ENCODE assay signal across 8 mouse cellular contexts in genomic region chr2:121954971-121955656, GRCm38 (mm10). TPM values are rescaled to one million over a fixed set of nuclear protein-coding genes. Genes with fewer than 3 reads are reported as not detected.
DNase-seq lines count a peak whose midpoint lies in the region; ATAC-seq and TF ChIP-seq lines count a peak whose summit lies in the region.

No protein-coding gene starts in this region.

- peak overlapping the region; percentile 83 for H3K4me2 ChIP-seq in heart, embryonic 14.5 days (ENCODE audit: low read length)
- peak overlapping the region; percentile 70 for H3K4me2 ChIP-seq in stomach, embryonic 16.5 days (ENCODE audit: low read depth, low read length)

- peak overlapping the region; percentile 98 for H3K9ac ChIP-seq in heart, embryonic 14.5 days (ENCODE audit: low read length)
- peak overlapping the region; percentile 86 for H3K9ac ChIP-seq in liver, adult 2 months (ENCODE audit: low read depth, low read length)
- H3K9ac ChIP-seq in stomach, embryonic 16.5 days (ENCODE audit: low read length) = peak overlapping the region; percentile 97

- no peak for ATAC-seq in heart, embryonic 14.5 days (ENCODE audit: insufficient number of reproducible peaks, insufficient read depth, low FRiP score, low read depth)
- no peak for ATAC-seq in stomach, embryonic 16.5 days (ENCODE audit: insufficient read depth, low FRiP score)

- peaks cover 6% of the 10 kb centered on the region; the same call in 1 of the 2 replicates for H3K4me1 ChIP-seq in kidney, adult 2 months (ENCODE audit: control insufficient read depth, insufficient read depth, low read length)
- H3K4me1 ChIP-seq in heart, embryonic 14.5 days (ENCODE audit: control insufficient read depth in 2 of 2, insufficient read depth in 2 of 2, low read length in 2 of 2) = peaks cover 0 to 13% of the 10 kb centered on the region in 2 experiments; a peak in 2 of 4 replicates
- peaks cover 10% of the 10 kb centered on the region; the same call in 1 of the 2 replicates for H3K4me1 ChIP-seq in liver, adult 2 months (ENCODE audit: control insufficient read depth, insufficient read depth, low read length)
- H3K4me1 ChIP-seq in stomach, embryonic 16.5 days (ENCODE audit: control insufficient read depth, insufficient read depth, low read length) = peaks cover 15% of the 10 kb centered on the region

- H3K27ac ChIP-seq in kidney, adult 2 months (ENCODE audit: insufficient read depth, low read depth, low read length) = peak overlapping the region; percentile 83; the same call in 1 of the 2 replicates
- H3K27ac ChIP-seq in heart, embryonic 14.5 days (replicated peaks in 1 of 2; ENCODE audit: control insufficient read depth in 1 of 2, insufficient read depth in 1 of 2, low read depth in 2 of 2, low read length in 2 of 2) = peak overlapping the region; percentile 81 to 97
- peak overlapping the region; percentile 45 for H3K27ac ChIP-seq in liver, adult 2 months (replicated peaks; ENCODE audit: insufficient read depth, low read depth, low read length)
- peak overlapping the region; percentile 97 for H3K27ac ChIP-seq in stomach, embryonic 16.5 days (ENCODE audit: low read length)

- H3K36me3 ChIP-seq in kidney, adult 2 months (ENCODE audit: control insufficient read depth, insufficient read depth, low read length) = no peaks in the 10 kb centered on the region
- H3K36me3 ChIP-seq in heart, embryonic 14.5 days (ENCODE audit: control insufficient read depth, insufficient read depth, low read length) = peaks cover 6% of the 10 kb centered on the region
- H3K36me3 ChIP-seq in liver, adult 2 months (ENCODE audit: control insufficient read depth, insufficient read depth, low read length) = no peaks in the 10 kb centered on the region
- no peaks in the 10 kb centered on the region for H3K36me3 ChIP-seq in stomach, embryonic 16.5 days (ENCODE audit: control insufficient read depth, insufficient read depth, low read length)

- no peaks in the 10 kb centered on the region for H3K9me3 ChIP-seq in heart, embryonic 14.5 days (ENCODE audit: control insufficient read depth, low read length)
- no peaks in the 10 kb centered on the region for H3K9me3 ChIP-seq in stomach, embryonic 16.5 days (replicated peaks; ENCODE audit: control insufficient read depth, low read length)

- no peak for TF ChIP-seq POLR2A in kidney, adult 2 months (IDR thresholded peaks at IDR 0.05; ENCODE audit: low read depth, low read length)
- no peak for TF ChIP-seq POLR2A in liver, adult 2 months (IDR thresholded peaks at IDR 0.05; ENCODE audit: extremely low read depth, insufficient read depth, low read length)

- H3K27me3 ChIP-seq in kidney, adult 2 months (replicated peaks; ENCODE audit: control insufficient read depth, insufficient read depth, low read length) = no peaks in the 10 kb centered on the region
- no peaks in the 10 kb centered on the region for H3K27me3 ChIP-seq in heart, embryonic 14.5 days (ENCODE audit: control insufficient read depth, insufficient read depth, low read length)
- no peaks in the 10 kb centered on the region for H3K27me3 ChIP-seq in liver, adult 2 months (ENCODE audit: control insufficient read depth, insufficient read depth, low read length)
- no peaks in the 10 kb centered on the region for H3K27me3 ChIP-seq in stomach, embryonic 16.5 days (ENCODE audit: control insufficient read depth, insufficient read depth, low read length)

- DNase-seq in kidney, adult 2 months = no peak
- DNase-seq in kidney, adult 18-20 months = no peak
- peak; percentile 20 for DNase-seq in c-Kit-positive CD71-negative TER-119-negative erythroid progenitor cells, embryonic 14.5 days (ENCODE audit: low read depth)
- DNase-seq in liver, adult 2 months (ENCODE audit: extremely low read depth, low read depth, low spot score) = peak; percentile 31
- no peak for DNase-seq in layer of hippocampus, postnatal 14 days (ENCODE audit: low spot score in 2 of 2)
- DNase-seq in layer of hippocampus, adult 11-12 months (ENCODE audit: low spot score) = no peak

- WGBS in kidney, adult 2 months = 16% methylated on average over 10 of the region's 10 CpGs
- 12% methylated on average over 10 of the region's 10 CpGs for WGBS in heart, embryonic 14.5 days
- WGBS in liver, adult 2 months = 9% methylated on average over 10 of the region's 10 CpGs
- WGBS in stomach, embryonic 16.5 days = 12% methylated on average over 10 of the region's 10 CpGs

- peak overlapping the region; percentile 99 for H3K4me3 ChIP-seq in kidney, adult 2 months (ENCODE audit: insufficient read depth, low read depth, low read length)
- H3K4me3 ChIP-seq in heart, embryonic 14.5 days (ENCODE audit: control insufficient read depth in 1 of 2, insufficient read depth in 1 of 2, low read depth in 1 of 2, low read length in 2 of 2) = peak overlapping the region; percentile 73 to 94
- H3K4me3 ChIP-seq in liver, adult 2 months (ENCODE audit: insufficient read depth, low read depth, low read length) = peak overlapping the region; percentile 66
- H3K4me3 ChIP-seq in stomach, embryonic 16.5 days (replicated peaks; ENCODE audit: low read length) = peak overlapping the region; percentile 98

- H3K79me2 ChIP-seq in liver, adult 2 months (ENCODE audit: control insufficient read depth, insufficient read depth, low read length) = peaks cover 3% of the 10 kb centered on the region; the same call in 1 of the 2 replicates

- no peak for TF ChIP-seq CTCF in kidney, adult 2 months (conservative IDR thresholded peaks at IDR 0.05; ENCODE audit: insufficient read depth, insufficient read length, low read depth, low read length)
- no peak for TF ChIP-seq CTCF in liver, adult 2 months (IDR thresholded peaks at IDR 0.05; ENCODE audit: low read depth, low read length)

RNA-seq across cellular contexts. Expression of gene Ctdspl2, which starts 0.7 kb away (rescaled TPM):
- 4.7 and 4.8 TPM in 2 replicates for polyA plus RNA-seq in kidney, adult 2 months (2012; rRNA removed)
- 35.7 and 40.1 TPM in 2 replicates for polyA plus RNA-seq in heart, embryonic 14.5 days (2014; fragmentation: Nextera tagmentation; extraction: Ambion mirVana)
- 14.3 and 14.9 TPM in 2 replicates for total RNA-seq in liver, adult 2 months (2014; rRNA removed)
- 1.6 TPM in 2 replicates for polyA plus RNA-seq in liver, adult 2 months (2012; rRNA removed)
- 41.3 and 49.1 TPM in 2 replicates for polyA plus RNA-seq in stomach, embryonic 16.5 days (2015; fragmentation: Nextera tagmentation; extraction: Ambion mirVana)
- 10 to 100 TPM; 30.3 to 33.4 TPM for total RNA-seq in layer of hippocampus, postnatal 14 days (2021)

RNA-seq across cellular contexts. Expression of gene Mageb3, which starts 0.8 kb away (rescaled TPM):
- 0.03 TPM in 1 of 2 replicates, not detected in the other for polyA plus RNA-seq in kidney, adult 2 months (2012; rRNA removed)
- polyA plus RNA-seq in heart, embryonic 14.5 days (2014; fragmentation: Nextera tagmentation; extraction: Ambion mirVana) = 0.08 TPM in 1 of 2 replicates, not detected in the other
- 0.07 TPM in 1 of 2 replicates, not detected in the other for total RNA-seq in liver, adult 2 months (2014; rRNA removed)
- not detected in 2 replicates for polyA plus RNA-seq in liver, adult 2 months (2012; rRNA removed)
- 0.05 and 0.09 TPM in 2 replicates for polyA plus RNA-seq in stomach, embryonic 16.5 days (2015; fragmentation: Nextera tagmentation; extraction: Ambion mirVana)
- total RNA-seq in layer of hippocampus, postnatal 14 days (2021) = under 1 TPM; 0.23 to 0.48 TPM

Comparison
In these comparisons a context has a peak if more than half of its experiments do, and no peak if none do; other contexts are left out.
1. DNase-seq: peak in c-Kit-positive CD71-negative TER-119-negative erythroid progenitor cells, embryonic 14.5 days (single experiment) and liver, adult 2 months (single experiment); none in kidney, adult 2 months (single experiment), kidney, adult 18-20 months (single experiment), layer of hippocampus, postnatal 14 days (0 of 2) and layer of hippocampus, adult 11-12 months (single experiment).
2. H3K27ac ChIP-seq: peak in every context shown above with its lines; median percentile 97 in stomach, embryonic 16.5 days; 89 in heart, embryonic 14.5 days; 83 in kidney, adult 2 months; 45 in liver, adult 2 months.
3. Peak in every context shown above with its lines, with median percentiles within 50 percentile points of each other: H3K4me3 ChIP-seq and H3K9ac ChIP-seq.